Mouse (Mus musculus): ENCODE results near the gene Camta1.

Gene Camta1

DNA sequence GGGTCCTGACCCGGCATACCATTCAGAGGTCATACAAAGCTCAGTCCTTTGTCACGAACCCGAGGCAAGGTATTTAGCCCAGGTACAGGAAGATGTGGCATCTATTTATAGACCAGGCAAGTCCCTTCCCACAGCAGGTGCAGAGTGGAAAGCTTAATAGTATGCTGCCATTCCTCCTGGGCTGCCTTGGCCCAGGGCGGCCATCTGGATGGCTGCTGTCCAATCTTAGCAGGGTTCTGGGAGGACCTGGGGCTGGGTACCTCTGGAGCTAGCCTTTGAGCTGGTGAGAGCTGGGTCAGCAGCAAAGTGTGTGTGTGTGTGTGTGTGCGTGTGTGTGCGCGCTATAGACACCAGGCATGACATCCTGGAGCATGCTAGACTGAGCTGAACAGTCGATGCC lies 726.2 kb downstream of the Camta1 start:
- DNase-seq, result no peak

DNA sequence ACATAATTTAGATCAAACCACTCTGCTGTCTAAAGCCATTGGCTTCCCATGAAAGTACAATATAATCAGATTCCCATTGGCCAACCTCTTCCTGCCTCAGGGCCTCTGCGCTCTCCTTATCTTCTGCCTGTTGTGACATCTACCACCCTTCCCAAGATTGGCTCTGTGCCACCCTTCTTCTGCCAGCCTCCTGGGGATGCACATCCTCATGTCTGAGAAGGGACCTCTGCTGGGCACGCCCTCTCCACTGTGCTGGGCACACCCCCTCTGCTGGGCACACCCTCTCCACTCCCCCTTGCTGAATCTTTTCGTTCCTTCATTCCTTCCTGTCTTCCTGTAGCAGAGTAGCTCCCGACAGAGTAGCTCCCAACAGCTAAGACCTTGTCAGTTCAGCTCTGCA lies 727.9 kb downstream of the Camta1 start:
- DNase-seq, result no peak

DNA sequence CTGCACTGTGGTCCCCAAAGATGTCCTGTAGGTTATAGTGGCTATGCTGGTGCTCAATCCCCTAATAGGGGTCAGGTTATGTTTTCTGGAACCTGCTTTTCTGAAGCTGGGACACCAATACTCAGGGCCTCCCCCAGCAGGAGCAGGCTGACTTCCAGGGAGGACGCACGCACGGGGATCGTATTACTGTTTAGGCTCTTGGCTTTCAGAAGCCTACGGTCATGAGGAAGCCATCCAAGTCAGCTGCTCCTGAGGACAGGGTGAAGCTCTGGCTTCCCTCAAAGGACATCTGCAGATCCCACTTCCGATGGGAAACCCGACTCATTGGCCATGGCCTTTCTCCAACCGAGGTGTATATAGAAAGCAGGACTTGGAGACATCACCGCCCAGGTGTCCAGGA lies 729.2 kb downstream of the Camta1 start:
- DNase-seq, result no peak

DNA sequence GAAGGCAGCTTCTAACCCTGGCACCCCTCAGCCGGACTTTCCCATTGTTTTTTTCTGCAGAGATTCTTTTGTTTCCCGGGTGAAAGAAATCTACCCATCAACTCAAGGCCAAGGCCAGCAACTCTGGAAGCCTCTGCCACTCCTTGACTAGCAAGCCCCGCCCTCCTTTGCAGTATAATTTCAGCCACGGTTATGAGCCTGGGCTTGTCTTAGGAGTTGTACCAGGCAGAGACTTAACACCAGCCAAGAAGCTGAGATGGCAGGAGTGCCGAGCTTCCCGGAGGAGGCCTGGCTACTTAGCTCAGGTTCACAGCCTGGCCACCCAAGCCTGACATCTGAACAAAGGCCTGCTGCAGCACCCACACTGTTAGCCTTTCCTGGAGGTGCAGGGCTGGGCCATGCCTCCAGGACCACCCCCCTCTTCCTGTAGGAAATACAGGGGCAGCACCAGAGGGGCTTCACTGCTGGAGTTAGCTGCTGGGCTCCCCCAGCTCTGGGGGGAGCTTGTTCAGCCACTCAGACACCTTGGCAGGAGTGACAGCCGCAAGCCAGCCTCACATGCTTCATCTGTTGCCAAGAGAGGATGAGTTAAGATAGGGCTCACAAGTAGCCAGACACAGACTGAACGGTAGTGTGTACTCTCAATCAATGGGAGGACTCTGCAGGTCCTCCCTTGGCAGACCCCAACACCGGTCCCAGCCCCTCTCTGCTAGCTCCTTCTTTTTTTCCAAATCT lies 730.8 kb downstream of the Camta1 start:
- no peak for DNase-seq

DNA sequence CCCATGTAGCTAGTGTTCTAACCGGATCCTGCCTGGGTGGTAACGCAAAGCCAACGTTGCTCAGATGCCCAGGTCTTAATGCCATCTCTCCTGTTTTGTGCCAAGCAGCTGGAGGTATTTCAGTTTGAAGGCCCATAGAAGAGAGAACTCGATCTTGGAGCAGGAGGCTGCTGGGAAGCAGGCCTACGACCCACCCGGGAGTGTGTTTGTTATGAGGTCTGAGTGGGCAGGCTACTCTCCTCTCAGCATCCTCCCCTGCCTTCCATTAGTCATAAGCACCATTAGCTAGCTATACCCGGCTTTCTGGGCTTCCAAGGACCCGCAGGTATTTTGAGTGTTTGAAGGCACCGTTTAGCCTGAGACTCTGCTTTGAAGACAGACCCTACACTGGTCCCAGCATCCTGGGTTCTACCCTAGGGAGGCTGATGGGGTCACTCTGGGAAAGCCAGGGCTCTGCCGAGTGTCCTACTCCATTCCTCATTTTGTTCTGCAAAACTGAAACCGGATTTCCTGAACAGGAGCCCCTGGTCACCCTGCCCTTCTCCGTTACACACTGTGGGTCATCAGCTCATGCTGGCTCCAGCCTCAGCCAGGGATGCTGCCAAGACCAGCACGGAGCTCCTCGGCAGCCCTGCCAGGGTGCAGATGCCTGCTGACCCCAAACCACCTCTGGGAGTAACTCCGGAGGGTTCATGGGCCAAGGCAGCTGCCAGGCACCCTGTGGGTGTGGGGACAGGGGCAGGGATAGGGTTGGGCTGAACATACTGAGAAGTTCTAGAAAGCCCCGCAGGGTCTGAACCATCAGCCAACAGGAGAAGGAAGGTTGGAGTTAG lies 731.7 kb downstream of the Camta1 start:
- DNase-seq, result no peak

DNA sequence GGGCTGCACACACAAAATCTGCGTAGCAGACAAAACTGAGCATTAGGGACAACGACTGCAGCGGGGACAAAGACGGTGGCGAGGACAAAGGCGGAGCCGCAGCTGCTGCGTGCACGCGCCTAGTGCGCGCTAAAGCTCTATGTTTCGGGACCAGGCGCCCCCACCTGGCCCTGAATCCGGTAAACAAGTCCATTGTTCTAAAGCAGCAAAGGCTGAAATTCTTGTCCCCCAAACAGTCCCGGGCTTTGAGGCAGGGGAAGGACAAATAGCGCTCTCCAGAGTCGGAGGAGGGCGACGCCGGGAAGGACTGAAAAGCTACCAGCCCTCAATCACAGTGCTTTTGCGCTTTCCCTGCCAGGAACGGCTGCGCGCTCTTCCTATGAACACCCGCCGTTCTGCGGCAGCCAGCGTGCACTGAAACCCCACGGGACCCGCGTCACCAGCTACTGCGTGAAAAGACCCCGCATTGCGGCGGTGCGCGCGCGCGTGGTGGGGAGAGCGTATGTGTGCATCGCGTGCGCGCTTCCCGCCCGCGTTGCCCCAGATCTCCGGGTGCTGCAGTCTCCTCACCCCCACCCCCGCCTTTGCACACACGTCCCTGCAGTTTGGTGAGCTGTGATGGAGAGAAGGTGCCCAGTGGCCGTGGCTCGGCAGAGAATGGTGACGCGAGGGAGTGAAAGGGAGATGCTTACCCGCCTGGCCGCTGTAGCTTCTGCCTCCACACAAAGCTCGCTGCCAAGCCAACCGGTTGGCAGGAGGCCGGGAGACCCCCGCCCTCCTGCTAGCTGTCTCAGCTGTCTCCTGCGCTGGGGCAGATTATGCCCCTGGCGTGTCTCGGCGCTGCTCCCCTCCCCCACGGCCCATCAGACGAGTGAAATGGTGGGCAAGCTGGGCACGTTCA lies 732.8 kb downstream of the Camta1 start:
- peak; percentile 8 for DNase-seq

DNA sequence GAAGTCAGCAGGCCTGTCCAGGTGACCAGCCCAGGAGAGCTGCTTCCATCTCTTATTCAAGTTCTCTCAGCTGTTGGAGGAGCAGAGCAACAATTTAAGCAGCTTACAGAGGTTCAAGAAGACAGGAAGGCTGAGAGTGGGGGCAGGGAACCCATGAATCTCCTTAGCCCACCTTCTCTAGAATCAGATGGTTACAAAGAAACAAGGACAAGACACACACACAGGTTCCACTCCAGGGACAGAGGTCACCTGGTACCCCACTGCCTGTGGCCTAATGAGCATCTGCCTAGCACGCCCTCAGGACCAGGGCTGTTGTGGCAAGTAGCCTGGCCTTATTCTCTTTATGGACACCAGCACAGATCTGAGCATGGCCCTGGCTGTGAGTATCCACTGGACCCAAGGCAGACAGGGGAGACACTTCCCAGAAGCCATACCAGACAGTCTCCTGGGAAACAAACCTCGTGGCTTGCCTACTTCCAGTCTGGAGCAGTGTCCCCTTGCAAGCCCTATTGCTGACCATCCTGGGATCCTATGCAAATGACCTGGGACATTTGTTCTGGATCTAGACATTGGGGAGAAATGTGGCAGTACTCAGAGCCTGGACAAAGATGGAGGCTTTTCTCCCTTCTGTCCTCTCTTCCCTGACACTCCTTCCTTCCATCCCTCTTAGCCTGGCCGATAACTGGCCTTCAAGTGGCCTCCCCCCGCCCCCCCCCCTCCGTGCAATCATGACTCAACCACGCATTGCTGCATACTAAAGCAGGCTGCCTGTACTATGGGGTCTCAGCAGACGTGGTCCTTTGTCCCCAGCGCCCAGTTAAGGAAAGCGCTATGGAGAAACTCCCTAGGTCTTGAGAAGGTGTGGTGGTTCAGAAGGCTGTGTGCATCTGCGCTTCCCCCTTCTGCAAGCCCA lies 733.8 kb downstream of the Camta1 start:
- no peak for DNase-seq

DNA sequence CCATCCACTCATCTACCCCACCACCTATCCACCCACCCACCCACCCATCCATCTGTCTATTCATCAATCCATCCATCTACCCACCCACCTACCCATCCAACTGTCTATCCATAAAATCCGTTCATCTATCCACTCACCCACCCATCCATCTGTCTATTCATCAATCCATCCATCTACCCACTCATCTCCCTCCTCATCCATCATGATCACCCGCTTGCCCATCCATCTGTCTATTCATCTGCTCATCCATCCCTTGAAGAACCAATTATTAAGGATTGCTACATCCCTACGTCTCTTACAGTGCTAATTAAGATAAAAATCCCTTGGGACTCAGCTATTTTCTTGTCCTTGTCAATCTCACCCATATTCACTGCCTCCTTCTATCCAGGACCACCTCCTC lies 742.8 kb downstream of the Camta1 start:
- no peak for DNase-seq

DNA sequence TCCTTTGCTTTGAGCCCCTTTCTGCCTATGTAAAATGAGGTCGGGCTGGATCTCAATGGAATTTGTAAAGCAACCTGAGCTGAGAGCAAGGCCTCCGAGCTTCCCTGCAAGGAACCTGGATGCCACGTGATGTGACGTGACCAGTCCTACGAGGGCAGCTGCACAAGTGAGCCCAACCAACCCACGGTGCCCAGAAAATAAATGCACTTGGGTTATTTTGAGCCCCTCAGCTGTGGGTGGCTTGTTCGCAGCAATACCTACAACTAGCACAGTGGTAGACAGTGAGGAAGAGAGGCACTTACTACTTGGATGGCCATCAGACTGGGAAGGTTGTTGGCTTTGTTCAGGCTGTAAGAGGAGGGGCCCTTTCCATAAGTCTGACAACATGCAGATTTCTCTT lies 747.1 kb downstream of the Camta1 start:
- DNase-seq, result no peak

DNA sequence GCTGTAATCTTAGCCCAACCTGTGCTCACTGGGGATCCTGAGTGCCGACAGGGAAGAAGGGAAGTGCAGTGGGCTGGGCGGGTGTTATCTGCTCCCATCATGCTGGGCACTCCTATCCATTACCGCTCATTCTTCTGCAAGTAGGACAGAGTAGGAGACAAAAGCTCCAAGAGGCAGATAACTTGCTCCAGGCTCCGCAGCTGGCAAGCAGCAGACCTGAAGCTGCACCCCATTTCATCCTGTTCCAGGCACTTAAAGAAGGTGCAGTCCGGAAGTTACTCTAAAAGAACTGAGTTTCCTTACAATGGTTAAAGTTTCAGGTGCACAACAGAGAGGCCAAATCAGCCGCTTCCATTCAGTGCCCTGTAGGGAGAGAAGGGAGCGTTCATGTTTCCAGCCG lies 750.5 kb downstream of the Camta1 start:
- DNase-seq, result no peak

DNA sequence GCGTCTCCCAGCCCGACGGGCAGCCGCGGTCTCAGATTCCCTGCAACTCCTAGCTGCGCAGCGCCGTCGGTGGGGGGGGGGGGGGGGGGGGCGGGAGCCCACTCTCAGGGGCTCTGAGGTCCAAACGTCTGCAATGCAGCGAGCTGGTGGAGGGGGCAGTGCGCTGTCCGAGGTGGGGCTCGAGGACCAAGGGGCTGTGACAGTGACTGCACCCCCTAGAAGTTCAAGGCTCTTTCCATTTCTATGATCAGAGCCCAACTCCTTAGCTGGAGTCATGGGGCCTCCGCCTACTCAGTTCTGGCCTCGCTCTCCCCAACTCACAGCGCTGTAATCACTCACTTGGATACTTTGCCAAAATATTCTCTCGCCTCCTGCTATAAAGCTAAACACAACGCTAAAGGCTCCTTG lies 752.8 kb downstream of the Camta1 start:
- DNase-seq, result no peak

DNA sequence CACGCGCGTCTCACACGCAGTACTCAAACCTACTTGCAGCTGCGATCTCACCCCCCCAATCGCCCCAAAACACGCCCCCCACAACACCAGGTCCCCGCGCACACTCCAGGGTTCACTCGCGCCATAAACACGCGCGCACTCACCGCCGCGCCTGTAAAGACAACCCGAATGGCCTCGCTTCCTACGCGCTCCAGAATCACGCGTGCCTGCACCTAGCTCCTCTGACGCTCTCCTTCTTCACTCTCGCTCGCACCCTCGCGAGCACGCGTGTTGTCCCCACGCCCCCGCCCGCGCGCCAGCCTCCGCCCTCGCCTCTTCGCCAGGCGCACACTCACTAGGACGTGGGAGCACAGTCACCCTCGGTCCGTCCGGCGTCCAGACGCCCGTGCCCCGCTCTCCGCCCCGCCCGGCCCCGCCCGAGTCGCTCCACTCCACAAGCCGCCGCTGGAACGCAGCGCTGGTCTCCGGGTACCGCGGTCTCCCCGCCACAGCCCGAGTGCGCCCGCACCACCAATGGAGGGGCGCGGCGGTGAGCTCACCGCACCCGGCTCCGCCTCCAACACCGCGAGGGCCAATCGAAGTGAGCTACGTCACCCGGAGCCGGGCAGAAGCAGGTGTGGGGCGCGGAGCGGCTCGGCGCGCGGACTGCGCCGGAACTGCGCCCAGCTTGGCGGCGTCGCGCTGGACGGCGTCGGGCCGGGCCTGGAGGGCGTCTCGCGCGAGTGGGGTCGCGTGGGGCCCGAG lies 753.5 kb downstream of the Camta1 start:
- DNase-seq, result peak; percentile 85

DNA sequence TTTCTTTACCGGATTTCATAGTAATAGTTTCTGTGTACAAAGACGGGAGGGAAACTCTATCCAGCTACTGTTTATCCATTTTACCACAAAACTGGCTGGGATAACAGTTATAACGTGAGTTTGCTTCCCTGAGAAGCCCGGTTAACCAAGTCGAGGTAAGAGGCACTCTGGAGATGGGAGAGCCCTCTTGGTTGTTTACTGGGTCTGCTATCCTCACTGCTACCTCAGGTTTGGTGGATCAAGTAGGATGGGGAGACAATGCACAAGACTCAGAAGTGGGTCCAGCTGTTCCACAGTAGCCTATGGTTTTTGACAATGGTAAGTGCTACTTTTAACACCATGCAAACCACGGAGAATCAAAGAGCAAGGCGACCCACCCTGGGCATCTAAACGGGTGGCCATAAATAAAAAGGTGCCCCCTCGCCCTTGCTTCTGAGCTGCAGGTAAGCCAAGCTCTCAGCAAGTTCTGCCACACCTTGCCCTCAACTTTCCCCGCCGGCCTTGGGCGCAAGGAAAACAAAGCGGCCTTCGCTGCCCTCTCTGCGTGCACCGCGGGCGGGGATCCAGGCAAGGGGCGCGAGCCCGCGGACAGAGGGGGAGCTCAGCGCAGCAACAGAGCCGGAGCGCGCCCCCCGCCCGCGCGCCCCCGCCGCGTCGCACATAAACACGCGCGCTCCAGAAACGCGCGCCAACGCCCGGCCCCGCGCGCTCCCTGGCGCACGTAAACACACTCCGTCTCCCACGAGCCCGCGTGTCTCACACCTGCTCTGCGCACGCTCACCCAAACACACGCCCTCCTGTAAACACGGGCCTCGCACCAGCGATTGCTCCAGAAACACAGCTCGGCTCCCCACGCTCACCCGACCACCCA lies 754.3 kb downstream of the Camta1 start:
- DNase-seq, result no peak

DNA sequence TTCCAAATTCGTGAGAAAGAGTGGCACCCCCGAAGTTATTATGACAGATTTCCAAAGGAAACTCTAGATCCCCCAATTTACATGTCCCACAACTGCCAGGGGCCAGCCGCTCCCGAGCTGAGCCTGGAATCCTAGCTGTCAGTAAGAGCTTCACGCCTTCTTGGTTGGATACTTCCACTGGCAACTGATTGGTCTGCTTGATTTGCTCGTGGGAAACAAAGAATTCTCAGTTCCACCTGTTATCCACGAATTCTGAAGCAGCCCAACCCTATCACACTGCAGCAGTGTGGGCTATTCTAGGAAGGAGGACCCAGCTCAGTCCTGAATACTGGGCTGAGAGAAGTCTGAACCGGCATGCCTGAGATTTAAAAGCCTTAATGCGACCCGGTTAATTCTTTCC lies 755.2 kb downstream of the Camta1 start:
- DNase-seq, result no peak

DNA sequence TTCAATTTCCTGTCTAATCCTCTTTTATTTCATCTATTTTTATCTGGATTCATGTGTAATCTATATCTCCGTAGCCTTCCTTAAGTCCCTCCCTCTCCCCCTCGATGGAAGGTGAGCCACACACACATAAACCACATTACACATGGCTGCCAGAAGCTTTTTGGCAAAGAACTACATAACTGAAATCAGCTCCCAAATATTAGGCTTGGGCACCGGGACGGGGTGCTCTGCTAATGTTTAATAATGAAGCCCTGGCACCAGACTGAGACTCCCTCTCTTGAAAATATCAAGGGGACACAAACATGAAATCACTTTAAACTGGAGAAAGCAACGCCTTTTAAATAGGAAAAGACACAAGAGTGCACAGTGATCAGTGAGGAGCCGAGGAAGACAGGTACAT lies 755.8 kb downstream of the Camta1 start:
- DNase-seq, result no peak

DNA sequence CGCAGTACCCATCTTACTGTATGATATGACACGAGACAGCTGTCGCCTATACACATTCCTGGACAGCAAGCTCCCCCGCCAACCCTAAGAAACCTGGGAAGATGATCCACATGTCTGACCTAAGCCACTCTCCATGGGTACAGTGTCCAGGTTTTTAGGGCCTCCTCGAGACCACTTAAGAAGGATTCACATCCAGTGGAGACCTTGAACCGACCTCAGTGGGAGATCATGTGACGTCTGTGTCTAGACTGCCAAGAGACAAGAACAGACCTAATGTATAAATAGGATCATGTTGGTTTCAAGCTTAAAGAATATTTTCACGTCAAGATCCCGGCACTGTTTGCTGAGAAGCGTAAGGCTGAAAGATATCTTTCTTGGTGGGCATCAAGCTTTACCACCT lies 757.5 kb downstream of the Camta1 start:
- DNase-seq, result no peak

DNA sequence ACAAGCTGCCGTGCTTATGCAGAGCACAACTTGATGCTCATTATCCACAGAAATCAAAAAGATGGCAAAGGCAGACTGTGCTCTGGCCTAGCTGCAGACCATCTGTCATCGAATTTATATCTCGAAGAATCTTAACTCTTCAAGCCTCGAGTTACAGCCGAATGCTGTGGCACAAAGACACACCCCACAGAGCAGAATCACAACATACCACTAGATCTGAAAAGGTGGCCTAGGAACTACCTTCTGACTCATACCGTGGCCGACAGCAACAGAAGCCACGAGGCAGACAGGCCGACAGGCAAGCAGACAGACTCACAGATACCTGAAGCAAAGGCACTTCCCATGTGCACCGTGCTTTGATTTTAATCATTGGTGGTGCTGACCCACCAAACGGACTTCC lies 758.0 kb downstream of the Camta1 start:
- no peak for DNase-seq

DNA sequence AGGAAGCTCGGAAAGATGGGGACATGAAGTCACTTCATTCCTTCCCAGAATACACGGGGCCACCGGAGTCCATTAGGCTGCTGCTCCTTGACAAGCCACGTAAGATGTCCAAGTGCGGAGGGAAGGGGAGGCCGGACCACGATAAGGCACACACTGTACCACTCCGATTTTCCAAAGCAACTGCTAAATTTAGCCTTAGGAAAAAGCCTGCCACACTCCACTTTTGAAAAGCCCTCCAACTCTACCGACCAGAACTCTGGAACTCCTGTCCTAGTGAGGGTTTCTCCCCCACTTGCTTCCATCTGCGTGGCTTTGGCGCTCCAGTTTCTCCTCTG lies 764.6 kb downstream of the Camta1 start:
- DNase-seq, result no peak

DNA sequence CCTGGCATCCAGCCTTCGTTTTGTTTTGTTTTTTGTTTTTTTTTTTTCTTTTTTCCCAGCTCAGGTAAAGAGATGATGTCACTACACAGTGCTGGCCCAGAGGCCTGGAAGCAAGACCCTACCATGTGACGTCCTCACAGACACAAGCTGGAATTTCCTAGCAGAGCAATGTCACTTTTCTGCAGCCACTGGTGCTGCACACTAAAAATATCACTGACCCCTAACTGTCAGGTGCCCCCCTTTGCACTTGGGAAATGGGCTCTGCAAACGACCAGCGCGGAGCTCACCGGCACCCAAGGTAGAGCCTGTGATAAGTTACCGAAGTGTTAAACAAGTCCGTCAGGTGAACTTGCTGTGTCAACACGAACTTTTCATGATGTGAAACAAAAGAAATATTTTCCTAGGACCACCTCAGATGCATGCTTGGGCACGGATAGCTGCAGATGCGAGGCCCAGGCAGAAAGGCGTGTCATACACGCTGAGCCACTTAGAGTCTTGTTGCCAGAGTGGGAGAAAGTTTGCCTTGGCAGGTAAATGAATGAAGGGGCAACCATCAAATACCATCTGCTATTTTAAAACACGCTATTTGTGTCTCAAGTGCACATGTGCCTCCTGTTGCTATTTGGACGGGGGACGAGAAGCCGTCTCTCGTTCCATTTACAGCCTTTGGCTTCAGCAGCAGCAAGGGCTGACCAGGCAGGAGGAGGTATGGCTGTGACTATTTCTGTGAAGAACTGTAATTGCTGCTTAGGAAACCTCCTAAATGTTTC lies 765.2 kb downstream of the Camta1 start:
- DNase-seq, result no peak

DNA sequence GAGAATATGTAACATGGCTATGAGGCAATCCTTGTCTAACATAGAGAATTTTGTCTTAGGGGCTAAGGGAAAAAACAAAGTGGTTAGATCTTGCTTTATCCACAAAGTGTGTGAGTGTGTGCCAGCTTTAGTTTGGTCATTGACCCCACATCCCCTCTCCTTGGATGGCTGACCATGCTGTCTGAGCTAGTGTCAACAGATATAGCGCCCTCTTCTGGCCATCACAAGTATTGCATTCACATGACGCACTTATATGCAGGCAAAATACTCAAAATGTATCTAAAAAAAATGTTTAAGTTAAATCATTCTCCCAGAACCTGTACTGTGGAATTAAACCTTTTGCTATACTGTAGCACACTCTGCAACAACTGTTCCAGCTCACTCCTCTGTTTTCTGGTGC lies 766.5 kb downstream of the Camta1 start:
- DNase-seq, result peak; percentile 24

Measured in lung, postnatal 14 days (tissue).